Mouse (Mus musculus): ENCODE results near the gene Azin2.

Gene Azin2

GRCm38 (mm10) chr4:128978634-128979033 is 16.4 kb upstream of the Azin2 start:
- DNase-seq (ENCODE audit: low read depth, low spot score): no peak

GRCm38 (mm10) chr4:128977217-128977616 is 15.0 kb upstream of the Azin2 start:
- no peak for DNase-seq (ENCODE audit: low read depth, low spot score)

GRCm38 (mm10) chr4:128976577-128976976 is 14.3 kb upstream of the Azin2 start:
- DNase-seq (ENCODE audit: low read depth, low spot score): no peak

- DNase-seq (ENCODE audit: low read depth, low spot score): no peak
Measured at GRCm38 (mm10) chr4:128974677-128975076, 12.4 kb upstream of the Azin2 start.

GRCm38 (mm10) chr4:128971065-128971694 is 8.9 kb upstream of the Azin2 start:
- DNase-seq (ENCODE audit: low read depth, low spot score): peak; percentile 80

GRCm38 (mm10) chr4:128970417-128970807 is 8.2 kb upstream of the Azin2 start:
- no peak for DNase-seq (ENCODE audit: low read depth, low spot score)

- no peak for DNase-seq (ENCODE audit: low read depth, low spot score)
Measured at GRCm38 (mm10) chr4:128969607-128970416, 7.6 kb upstream of the Azin2 start.

- no peak for DNase-seq (ENCODE audit: low read depth, low spot score)
Measured at GRCm38 (mm10) chr4:128969081-128969480, 6.8 kb upstream of the Azin2 start.

- no peak for DNase-seq (ENCODE audit: low read depth, low spot score)
Measured at GRCm38 (mm10) chr4:128966751-128967150, 4.5 kb upstream of the Azin2 start.

GRCm38 (mm10) chr4:128962926-128963290 is 666 bp upstream of the Azin2 start:
- DNase-seq (ENCODE audit: low read depth, low spot score): no peak

GRCm38 (mm10) chr4:128961301-128962028 is 777 bp downstream of the Azin2 start:
- DNase-seq (ENCODE audit: low read depth, low spot score): no peak

- no peak for DNase-seq (ENCODE audit: low read depth, low spot score)
Measured at GRCm38 (mm10) chr4:128959676-128960075, 2.6 kb downstream of the Azin2 start.

- no peak for DNase-seq (ENCODE audit: low read depth, low spot score)
Measured at GRCm38 (mm10) chr4:128958849-128959248, 3.4 kb downstream of the Azin2 start.

- DNase-seq (ENCODE audit: low read depth, low spot score): no peak
Measured at GRCm38 (mm10) chr4:128958156-128958555, 4.1 kb downstream of the Azin2 start.

GRCm38 (mm10) chr4:128957155-128957911 is 4.9 kb downstream of the Azin2 start:
- DNase-seq (ENCODE audit: low read depth, low spot score): peak; percentile 62

- DNase-seq (ENCODE audit: low read depth, low spot score): no peak
Measured at GRCm38 (mm10) chr4:128953851-128954250, 8.4 kb downstream of the Azin2 start.

GRCm38 (mm10) chr4:128950461-128950860 is 11.8 kb downstream of the Azin2 start:
- no peak for DNase-seq (ENCODE audit: low read depth, low spot score)

- no peak for DNase-seq (ENCODE audit: low read depth, low spot score)
Measured at GRCm38 (mm10) chr4:128949470-128950005, 12.7 kb downstream of the Azin2 start.

GRCm38 (mm10) chr4:128948137-128948674 is 14.0 kb downstream of the Azin2 start:
- peak; percentile 34 for DNase-seq (ENCODE audit: low read depth, low spot score)

- no peak for DNase-seq (ENCODE audit: low read depth, low spot score)
Measured at GRCm38 (mm10) chr4:128947326-128947933, 14.8 kb downstream of the Azin2 start.

- no peak for DNase-seq (ENCODE audit: low read depth, low spot score)
Measured at GRCm38 (mm10) chr4:128946736-128947135, 15.5 kb downstream of the Azin2 start.
